Comparison of ENCODE assay signal across 28 mouse cellular contexts in genomic region chr7:29146625-29147367, GRCm38 (mm10). TPM values are rescaled to one million over a fixed set of nuclear protein-coding genes. Genes with fewer than 3 reads are reported as not detected.
"Had no signal": no experiment of that assay in that cellular context is flagged by ENCODE, and none has a peak within 500 bp of the region (broad histone marks: within the 10 kb centered on the region; RNA-seq: fewer than 3 reads in every experiment).

No protein-coding gene starts in this region.

- H3K27ac ChIP-seq: gastrocnemius, adult 2 months; heart, embryonic 10.5 days; hindbrain, embryonic 10.5 days; hindbrain, embryonic 12.5 days; hindbrain, embryonic 14.5 days; kidney, embryonic 15.5 days; kidney, postnatal 0 days; layer of hippocampus, adult 2 months; left cerebral cortex, adult 2 months; limb, embryonic 10.5 days; limb, embryonic 12.5 days; liver, embryonic 13.5 days had no signal

- ATAC-seq: hindbrain, embryonic 16.5 days; inflammation-experienced regulatory T-cells, adult 6 months had no signal

- H3K36me3 ChIP-seq: heart, embryonic 10.5 days; heart, embryonic 12.5 days; hindbrain, embryonic 10.5 days; hindbrain, embryonic 12.5 days; kidney, embryonic 15.5 days; limb, embryonic 10.5 days; limb, embryonic 12.5 days; liver, embryonic 13.5 days had no signal

- H3K4me2 ChIP-seq: heart, embryonic 12.5 days; hindbrain, embryonic 12.5 days; hindbrain, embryonic 14.5 days; kidney, embryonic 15.5 days; limb, embryonic 12.5 days; liver, embryonic 11.5 days; liver, embryonic 13.5 days had no signal

- DNase-seq: gastrocnemius, adult 2 months; gastrocnemius, postnatal 10 days; gastrocnemius, postnatal 25 days; heart, adult 18-20 months; heart, postnatal 10 days; heart, postnatal 4 days; kidney, adult 18-20 months; kidney, adult 8-10 months; kidney, postnatal 14 days; kidney, postnatal 36 days; liver; liver, embryonic 13.5 days had no signal

- H3K4me1 ChIP-seq: heart, embryonic 10.5 days; heart, embryonic 12.5 days; hindbrain, embryonic 12.5 days; kidney, embryonic 15.5 days; limb, embryonic 12.5 days had no signal

- H3K9me3 ChIP-seq: heart, embryonic 10.5 days; heart, embryonic 12.5 days; hindbrain, embryonic 10.5 days; hindbrain, embryonic 12.5 days; kidney, embryonic 15.5 days; limb, embryonic 10.5 days; limb, embryonic 12.5 days; liver, embryonic 13.5 days had no signal

- H3K27me3 ChIP-seq: hindbrain, embryonic 12.5 days; kidney, embryonic 15.5 days; limb, embryonic 12.5 days had no signal

- H3K4me3 ChIP-seq: gastrocnemius, adult 2 months; heart, embryonic 10.5 days; heart, embryonic 12.5 days; hindbrain, embryonic 10.5 days; hindbrain, embryonic 12.5 days; kidney, embryonic 15.5 days; layer of hippocampus, adult 2 months; left cerebral cortex, adult 2 months; limb, embryonic 10.5 days; limb, embryonic 12.5 days; liver, embryonic 13.5 days had no signal

- H3K9ac ChIP-seq: heart, embryonic 12.5 days; hindbrain, embryonic 12.5 days; hindbrain, embryonic 14.5 days; kidney, embryonic 15.5 days; limb, embryonic 12.5 days; liver, embryonic 13.5 days had no signal

RNA-seq across cellular contexts. Expression of gene Ryr1, which starts 21.8 kb away (rescaled TPM):
- total RNA-seq: granulocyte monocyte progenitor cell, adult 5-6 weeks; heart, postnatal 25 days had no signal

RNA-seq across cellular contexts. Expression of gene Ggn, which starts 23.2 kb away (rescaled TPM):
- polyA plus RNA-seq: inflammation-experienced regulatory T-cells, adult 6 months had no signal
